Mouse (Mus musculus) midbrain, embryonic 10.5 days (tissue): ENCODE results near the gene Ccl11. TPM values are rescaled to one million over a fixed set of nuclear protein-coding genes. Genes with fewer than 3 reads are reported as not detected.

Experiments
- DNase-seq: peaks from one replicate; pipeline ENCODE4 v3.0.0-alpha.2; 2017; ENCODE audit warnings: low spot score
- H3K27ac ChIP-seq: fragments of 300-500 bp; sonication (generic); replicated peaks from 2 replicates; pipeline ENCODE4 v1.5.1; 2016; ENCODE audit warnings: mild to moderate bottlenecking
- H3K27me3 ChIP-seq: fragments of 300-500 bp; sonication (generic); 2 replicates; pipeline ENCODE4 v1.6.1; 2016; ENCODE audit warnings: low read depth, mild to moderate bottlenecking; ENCODE audit not compliant: poor library complexity, severe bottlenecking
- H3K36me3 ChIP-seq: fragments of 300-500 bp; sonication (generic); 2 replicates; pipeline ENCODE4 v1.6.1; 2016; ENCODE audit warnings: mild to moderate bottlenecking, moderate library complexity
- H3K4me1 ChIP-seq: fragments of 300-500 bp; sonication (generic); 2 replicates; pipeline ENCODE4 v1.6.1; 2016
- H3K4me3 ChIP-seq: fragments of 300-500 bp; sonication (generic); 2 replicates; pipeline ENCODE4 v1.5.1; 2016; ENCODE audit warnings: mild to moderate bottlenecking, moderate library complexity
- H3K9me3 ChIP-seq: fragments of 300-500 bp; sonication (generic); replicated peaks from 2 replicates; pipeline ENCODE4 v1.6.1; 2016; ENCODE audit warnings: mild to moderate bottlenecking
- whole genome bisulfite sequencing: fragments of 180-500 bp; shearing (Covaris S2); methylation state at CpG from one replicate; pipeline ENCODE4 v1.1.7; 2016; 5-methylcytosine and 5-hydroxymethylcytosine counted together
- polyA plus RNA-seq: library from polyadenylated mRNA; unstranded; fragments of >200 nt; fragmentation: Nextera tagmentation; extraction: Ambion mirVana; gene quantifications from 2 replicates; pipeline ENCODE4 v1.2.1, GENCODE M21; 2016

The Ccl11 gene
- polyA plus RNA-seq, 1 experiment from 2014 or later, result not detected

DNA sequence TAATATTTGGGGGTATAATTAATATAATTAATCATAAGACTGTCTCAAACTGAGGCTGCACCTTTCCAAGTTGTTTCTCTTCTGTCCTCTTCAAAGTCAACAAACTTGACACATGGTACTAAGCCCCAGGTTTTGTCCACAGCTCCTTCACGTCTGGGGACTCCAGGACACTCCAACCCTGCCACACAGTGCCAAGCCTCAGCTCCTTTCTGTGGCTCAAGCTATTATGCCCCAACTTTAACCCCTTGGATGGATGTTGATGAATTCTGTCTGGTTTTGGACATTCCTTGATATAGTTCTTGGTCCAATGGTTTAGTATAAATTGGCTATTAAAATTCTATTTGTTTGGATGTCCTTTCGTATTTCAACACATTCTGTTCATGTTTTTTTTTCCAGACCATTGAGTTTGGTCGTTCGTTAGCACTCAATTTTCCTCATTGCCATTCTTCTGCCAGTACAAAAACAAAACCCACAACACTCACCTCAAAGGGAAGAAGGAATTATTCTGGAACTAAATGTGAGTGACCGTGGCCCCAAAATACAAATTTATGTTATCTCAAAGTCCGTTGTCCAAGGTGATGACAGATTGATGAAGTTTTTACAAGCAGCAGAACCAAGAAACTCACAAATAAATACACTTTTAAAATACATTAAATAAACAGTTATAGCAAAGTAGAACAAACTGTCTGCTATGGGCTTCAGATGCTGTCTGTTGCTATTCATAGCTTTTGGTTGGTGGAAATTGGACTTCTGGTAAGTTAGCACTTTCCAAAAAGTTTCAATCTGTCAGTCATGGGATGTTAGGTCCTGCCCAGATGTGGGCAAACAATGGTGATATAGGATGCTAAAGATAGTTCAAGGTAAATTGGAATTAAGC, 53.0 kb downstream of the Ccl11 start:
- WGBS, result 85% methylated on average over 6 of the region's 6 CpGs
- H3K27ac ChIP-seq, result no peak overlapping the region
- H3K9me3 ChIP-seq, result no peaks in the 10 kb centered on the region
- DNase-seq, result no peak
- H3K36me3 ChIP-seq, result no peaks in the 10 kb centered on the region
- H3K4me3 ChIP-seq, result no peak overlapping the region
- no peaks in the 10 kb centered on the region for H3K27me3 ChIP-seq
- no peaks in the 10 kb centered on the region for H3K4me1 ChIP-seq

Other genes starting within 250 kb of the Ccl11 start
- gene 5530401A14Rik, start 197.2 kb upstream of the Ccl11 start, polyA plus RNA-seq, result 0.16 TPM in 1 of 2 replicates, not detected in the other
- 1.7 and 2.0 TPM in 2 replicates for gene Asic2, start 89.4 kb upstream of the Ccl11 start, polyA plus RNA-seq
- 0.58 and 0.94 TPM in 2 replicates for gene Ccl2, start 22.3 kb upstream of the Ccl11 start, polyA plus RNA-seq
- gene Gm17268, start 19.3 kb upstream of the Ccl11 start, polyA plus RNA-seq, result not detected in 2 replicates
- 0.15 and 0.29 TPM in 2 replicates for gene Ccl7, start 12.1 kb upstream of the Ccl11 start, polyA plus RNA-seq
- gene Ccl12, start 44.0 kb downstream of the Ccl11 start, polyA plus RNA-seq, result 1.0 TPM in 1 of 2 replicates, not detected in the other
- gene Ccl8, start 57.4 kb downstream of the Ccl11 start, polyA plus RNA-seq, result not detected in 2 replicates
- gene Ccl1, start 247.9 kb downstream of the Ccl11 start, polyA plus RNA-seq, result not detected in 2 replicates